Mouse (Mus musculus) bone marrow, adult 2 months (tissue): ENCODE data around the gene Omp.

Source experiments
- CTCF ChIP-seq: fragments of 200-500 bp; IDR thresholded peaks from 2 replicates; pipeline ENCODE4 v1.5.1; 2011; ENCODE audit warnings: low read length, control low read depth; ENCODE audit not compliant: control insufficient read depth, insufficient read depth
- POLR2A ChIP-seq: fragments of 200-500 bp; IDR thresholded peaks from 2 replicates; pipeline ENCODE4 v1.6.1; 2011; ENCODE audit warnings: low read depth, mild to moderate bottlenecking, control low read depth, low read length, borderline replicate concordance; ENCODE audit not compliant: control insufficient read depth

GRCm38 (mm10) chr7:98173408-98173807, 28.1 kb upstream of the Omp start:
- TF ChIP-seq CTCF (no peak), POLR2A (no peak)
